Mouse (Mus musculus) layer of hippocampus, postnatal 10 days (tissue): ENCODE measurements at regions not wholly inside any gene's neighbourhood (a gene's known extent, or its start where the extent isn't known, plus 50 kb on each side); places are given as distances from the start of the nearest gene placed in this dataset.

Experiments
- DNase-seq, 2 experiments: peaks; one replicate each; pipeline ENCODE4 v3.0.0; 2021; ENCODE audit warnings: low spot score in 2 of 2

GRCm38 (mm10) chr5:54252038-54252437 lies 253.7 kb downstream of the Stim2 start:
- no peak for DNase-seq

GRCm38 (mm10) chr5:54254005-54254404 lies 255.7 kb downstream of the Stim2 start:
- no peak for DNase-seq

GRCm38 (mm10) chr5:54258087-54258733 lies 259.9 kb downstream of the Stim2 start:
- peak; percentile 42 to 56 for DNase-seq

GRCm38 (mm10) chr5:54264867-54265434 lies 266.7 kb downstream of the Stim2 start:
- DNase-seq: no peak

GRCm38 (mm10) chr5:54267905-54268590 lies 269.7 kb downstream of the Stim2 start:
- peak in 1 of 2 experiments; percentile 13 for DNase-seq

- DNase-seq: no peak
Measured at GRCm38 (mm10) chr5:54279357-54279756, 281.1 kb downstream of the Stim2 start.

- DNase-seq: no peak
Measured at GRCm38 (mm10) chr5:54280670-54281069, 282.4 kb downstream of the Stim2 start.

- no peak for DNase-seq
Measured at GRCm38 (mm10) chr5:54281121-54281520, 282.8 kb downstream of the Stim2 start.

- DNase-seq: no peak
Measured at GRCm38 (mm10) chr5:54290372-54291080, 292.2 kb downstream of the Stim2 start.

GRCm38 (mm10) chr5:54291940-54292339 lies 293.6 kb downstream of the Stim2 start:
- no peak for DNase-seq

GRCm38 (mm10) chr5:54313660-54314279 lies 315.5 kb downstream of the Stim2 start:
- no peak for DNase-seq

GRCm38 (mm10) chr5:54330415-54330814 lies 332.1 kb downstream of the Stim2 start:
- no peak for DNase-seq

GRCm38 (mm10) chr5:54342976-54343375 lies 344.7 kb downstream of the Stim2 start:
- no peak for DNase-seq

- no peak for DNase-seq
Measured at GRCm38 (mm10) chr5:54343432-54343831, 345.1 kb downstream of the Stim2 start.

- DNase-seq: no peak
Measured at GRCm38 (mm10) chr5:54348820-54349596, 350.7 kb downstream of the Stim2 start.

- DNase-seq: no peak
Measured at GRCm38 (mm10) chr5:54349775-54350332, 351.6 kb downstream of the Stim2 start.

GRCm38 (mm10) chr5:54356105-54356504 lies 357.8 kb downstream of the Stim2 start:
- DNase-seq: no peak

GRCm38 (mm10) chr5:54357501-54357900 lies 359.2 kb downstream of the Stim2 start:
- DNase-seq: no peak

- no peak for DNase-seq
Measured at GRCm38 (mm10) chr5:54358221-54358620, 359.9 kb downstream of the Stim2 start.
